Mouse (Mus musculus): ENCODE measurements around the gene Dhrs7b. TPM values are rescaled to one million over a fixed set of nuclear protein-coding genes. Genes with fewer than 3 reads are reported as not detected.
"Not testable (repeated sequence)": the region's sequence is repeated elsewhere in the genome, so short reads cannot be mapped to it uniquely, and the experiment has no call there.

Dhrs7b gene
- polyA plus RNA-seq, 1 experiment from 2014 or later = 32.3 TPM

DNA sequence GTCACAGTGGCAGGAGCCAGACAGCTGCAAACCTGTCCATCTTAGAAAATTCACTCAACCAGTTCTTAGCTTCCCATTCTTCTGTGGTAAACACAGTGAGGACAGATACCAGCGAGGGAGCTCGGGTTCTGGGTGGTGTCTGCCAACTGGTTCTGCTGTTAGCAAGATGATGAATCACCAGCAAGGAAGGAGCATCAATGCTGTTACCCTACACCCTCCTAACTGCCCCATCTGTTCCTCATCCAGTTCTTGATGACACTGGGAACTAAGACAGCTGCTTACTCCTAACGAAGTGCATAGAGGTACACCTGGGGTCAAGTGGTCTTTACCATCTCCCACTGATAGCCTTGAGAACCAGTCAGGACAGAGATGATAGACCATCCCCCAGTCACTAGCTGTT is 26.2 kb downstream of the Dhrs7b start:
- no peaks in the 10 kb centered on the region for H3K27me3 ChIP-seq
- WGBS = 85% methylated on average over 3 of the region's 3 CpGs
- ATAC-seq (replicated peaks) = no peak

DNA sequence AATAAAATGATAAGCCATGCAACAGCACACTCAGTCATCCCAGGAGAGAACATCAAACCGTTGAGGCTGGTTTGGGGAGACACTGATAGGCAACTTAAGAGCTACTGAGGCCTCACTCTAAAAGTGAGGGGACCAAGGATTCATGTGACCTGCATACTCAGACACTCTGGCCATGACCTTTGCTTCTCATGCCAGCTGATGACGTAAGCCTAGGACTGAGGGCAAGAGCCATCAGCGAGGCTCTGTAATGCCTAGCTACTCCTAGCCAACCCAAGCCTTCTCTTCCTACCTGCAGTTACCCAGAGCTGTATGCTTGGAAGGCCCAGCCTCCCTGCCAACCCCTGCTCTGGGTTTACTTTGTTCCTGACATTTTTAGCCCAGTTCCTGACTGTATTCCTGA is 31.6 kb downstream of the Dhrs7b start:
- Histone ChIP-seq H3K27ac (replicated peaks) (no peak overlapping the region), H3K9ac (replicated peaks) (no peak overlapping the region), H3K9me3 (no peaks in the 10 kb centered on the region), H3K27me3 (no peaks in the 10 kb centered on the region), H3K4me3 (no peak overlapping the region), H3K36me3 (peaks cover 49% of the 10 kb centered on the region), H3K4me1 (peaks cover 5% of the 10 kb centered on the region; the same call in 1 of the 2 replicates), H3K4me2 (replicated peaks) (no peak overlapping the region)
- 92% methylated on average over 3 of the region's 3 CpGs for WGBS
- no peak for ATAC-seq (replicated peaks)

More for the DNA sequence above, 26.2 kb downstream of the Dhrs7b start:
- Histone ChIP-seq H3K9me3 (no peaks in the 10 kb centered on the region), H3K27ac (replicated peaks) (no peak overlapping the region), H3K4me1 (no peaks in the 10 kb centered on the region), H3K36me3 (peaks cover 37% of the 10 kb centered on the region), H3K9ac (replicated peaks) (no peak overlapping the region), H3K4me2 (replicated peaks) (no peak overlapping the region), H3K4me3 (no peak overlapping the region)

DNA sequence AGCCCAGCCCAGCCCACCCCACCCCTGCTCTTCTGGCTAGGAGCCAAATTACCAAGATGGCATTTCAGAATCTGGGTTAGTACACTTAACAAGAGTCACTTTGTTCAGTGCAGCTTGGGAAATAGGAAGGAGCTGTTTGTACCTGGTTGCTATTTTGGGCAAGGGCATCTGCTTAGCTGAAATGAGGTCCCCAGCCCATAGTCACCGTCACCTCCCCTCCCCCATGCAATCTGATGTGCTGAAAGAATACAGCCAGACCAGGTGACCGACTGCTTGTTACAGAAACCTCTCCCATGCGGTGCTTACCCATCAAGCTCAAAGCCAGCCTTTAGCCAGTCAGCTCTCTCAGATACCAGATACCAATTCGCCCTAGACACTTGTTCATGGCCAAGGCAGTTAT is 32.8 kb downstream of the Dhrs7b start:
- Histone ChIP-seq H3K4me3 (no peak overlapping the region), H3K4me1 (peaks cover 5% of the 10 kb centered on the region; the same call in 1 of the 2 replicates), H3K27ac (replicated peaks) (no peak overlapping the region), H3K27me3 (no peaks in the 10 kb centered on the region), H3K36me3 (peaks cover 48% of the 10 kb centered on the region), H3K9ac (replicated peaks) (no peak overlapping the region), H3K9me3 (no peaks in the 10 kb centered on the region), H3K4me2 (replicated peaks) (no peak overlapping the region)
- WGBS = 77% methylated on average over 4 of the region's 4 CpGs
- ATAC-seq (replicated peaks) = no peak

DNA sequence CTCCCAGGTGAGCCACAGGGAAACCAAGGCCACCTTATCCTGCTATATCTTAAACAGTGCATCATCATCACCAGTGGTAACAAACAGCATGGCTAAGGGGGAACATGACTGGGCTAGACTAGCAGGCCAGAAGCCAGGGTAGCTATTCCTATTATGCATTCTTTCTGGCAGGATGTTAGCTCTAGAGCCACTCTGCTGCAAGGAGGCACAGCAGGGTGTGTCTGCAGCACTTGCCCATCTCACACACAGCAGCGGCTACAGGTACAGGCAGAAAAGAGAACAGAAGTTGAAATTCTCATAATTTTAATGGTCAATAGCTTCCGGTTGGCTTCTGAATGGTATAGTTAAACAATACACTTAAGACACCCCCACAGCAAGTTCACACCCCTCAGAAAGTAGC is 33.7 kb downstream of the Dhrs7b start:
- 92% methylated on average over 2 of the region's 2 CpGs for WGBS
- H3K9me3 ChIP-seq = no peaks in the 10 kb centered on the region
- no peak overlapping the region for H3K9ac ChIP-seq (replicated peaks)
- peaks cover 39% of the 10 kb centered on the region for H3K36me3 ChIP-seq
- ATAC-seq (replicated peaks) = no peak
- H3K4me3 ChIP-seq = no peak overlapping the region
- no peak overlapping the region for H3K4me2 ChIP-seq (replicated peaks)
- H3K27me3 ChIP-seq = no peaks in the 10 kb centered on the region
- H3K27ac ChIP-seq (replicated peaks) = no peak overlapping the region
- peaks cover 5% of the 10 kb centered on the region; the same call in 1 of the 2 replicates for H3K4me1 ChIP-seq

DNA sequence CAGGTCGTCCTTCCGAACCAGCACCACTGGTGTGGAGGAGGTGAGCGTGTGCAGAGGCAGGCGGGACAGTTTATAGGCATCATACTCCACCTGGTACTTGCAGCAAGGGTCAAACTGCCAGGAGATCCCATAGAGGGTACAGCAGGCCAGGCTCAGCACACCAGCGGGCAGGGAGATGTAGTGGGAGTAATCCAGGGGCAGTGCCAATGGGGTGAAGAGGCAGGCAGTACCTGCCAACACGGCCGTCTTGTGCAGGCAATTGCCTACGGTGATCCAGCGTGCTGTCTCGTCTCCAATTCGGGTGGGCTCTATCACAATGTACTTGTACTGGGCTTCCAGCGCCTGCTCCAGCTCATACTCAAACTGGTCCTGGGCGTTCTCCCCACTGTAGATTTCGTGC is 34.5 kb downstream of the Dhrs7b start:
- 89% methylated on average over 14 of the region's 14 CpGs for WGBS

DNA sequence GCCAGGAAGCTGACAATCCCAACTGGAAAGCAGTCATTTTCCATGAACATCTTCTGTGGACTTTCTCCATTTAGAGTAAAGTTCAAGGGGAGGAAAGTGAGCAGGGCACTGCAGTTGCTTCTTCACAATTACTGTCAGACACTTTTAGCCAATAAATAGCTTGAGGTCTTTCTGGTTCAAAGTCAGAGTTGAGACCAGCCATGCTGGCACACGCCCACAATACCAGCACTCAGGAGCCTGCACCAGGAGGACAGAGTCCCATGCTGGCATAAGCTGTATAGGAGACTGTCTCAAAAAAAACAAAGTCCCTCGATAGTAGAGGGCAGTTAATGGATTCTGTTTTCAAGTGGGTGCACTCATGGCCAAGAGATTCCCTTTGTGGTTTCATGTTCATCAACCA is 35.6 kb downstream of the Dhrs7b start:
- Histone ChIP-seq H3K27me3 (no peaks in the 10 kb centered on the region), H3K9ac (replicated peaks) (no peak overlapping the region), H3K36me3 (peaks cover 37% of the 10 kb centered on the region), H3K4me1 (peaks cover 5% of the 10 kb centered on the region; the same call in 1 of the 2 replicates), H3K9me3 (no peaks in the 10 kb centered on the region), H3K27ac (replicated peaks) (no peak overlapping the region), H3K4me3 (no peak overlapping the region), H3K4me2 (replicated peaks) (no peak overlapping the region)
- WGBS = 46% methylated on average over 2 of the region's 2 CpGs
- ATAC-seq (replicated peaks) = no peak

More for the DNA sequence above, 34.5 kb downstream of the Dhrs7b start:
- no peak overlapping the region for H3K9ac ChIP-seq (replicated peaks)
- H3K9me3 ChIP-seq = no peaks in the 10 kb centered on the region
- H3K4me3 ChIP-seq = no peak overlapping the region
- ATAC-seq (replicated peaks) = no peak
- H3K27ac ChIP-seq (replicated peaks) = no peak overlapping the region
- H3K4me1 ChIP-seq = peaks cover 5% of the 10 kb centered on the region; the same call in 1 of the 2 replicates
- peaks cover 37% of the 10 kb centered on the region for H3K36me3 ChIP-seq
- H3K27me3 ChIP-seq = no peaks in the 10 kb centered on the region
- H3K4me2 ChIP-seq (replicated peaks) = no peak overlapping the region

DNA sequence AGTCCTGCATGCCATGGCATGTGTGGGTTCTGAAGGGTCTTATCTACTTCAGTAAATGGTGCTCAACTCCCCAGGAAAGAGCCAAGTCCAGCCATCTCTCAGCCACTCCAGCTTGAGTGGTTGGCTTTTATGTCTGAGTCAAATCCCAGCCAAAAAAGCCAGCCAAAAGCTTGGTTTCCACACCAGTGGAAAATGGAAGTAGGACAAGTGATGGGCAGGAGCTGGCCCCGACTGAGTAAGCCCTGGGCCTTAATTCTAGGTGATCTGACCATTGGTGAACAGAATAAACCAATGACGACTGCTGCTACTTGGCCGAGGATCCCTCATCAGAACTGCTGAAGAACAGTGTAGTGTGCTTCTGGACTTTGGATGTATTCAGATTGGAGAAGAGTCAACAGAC is 37.0 kb downstream of the Dhrs7b start:
- Histone ChIP-seq H3K27ac (replicated peaks) (no peak overlapping the region), H3K9me3 (no peaks in the 10 kb centered on the region), H3K4me2 (replicated peaks) (no peak overlapping the region), H3K9ac (replicated peaks) (no peak overlapping the region), H3K27me3 (no peaks in the 10 kb centered on the region), H3K36me3 (peaks cover 27% of the 10 kb centered on the region), H3K4me1 (peaks cover 5% of the 10 kb centered on the region; the same call in 1 of the 2 replicates), H3K4me3 (no peak overlapping the region)
- WGBS = 91% methylated on average over 3 of the region's 3 CpGs
- no peak for ATAC-seq (replicated peaks)

DNA sequence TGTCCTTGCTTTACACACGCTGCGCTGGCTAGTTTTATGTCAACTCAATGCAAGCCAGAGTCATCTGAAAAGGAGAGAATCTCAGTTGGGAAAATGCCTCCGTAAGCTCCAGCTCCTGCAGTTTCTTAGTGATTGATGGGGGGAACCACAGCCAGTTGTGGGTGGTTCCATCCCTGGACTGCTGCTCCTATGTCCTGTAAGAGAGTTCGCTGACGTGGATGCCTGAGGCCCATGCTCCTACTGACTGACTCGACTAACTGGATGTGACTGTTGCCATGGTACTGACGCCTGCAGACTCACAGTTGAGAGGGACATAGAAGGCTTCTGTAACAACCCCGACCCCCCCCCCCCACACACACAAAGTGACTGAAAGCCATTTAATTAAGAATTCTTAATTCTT is 37.5 kb downstream of the Dhrs7b start:
- Histone ChIP-seq H3K9ac (replicated peaks) (no peak overlapping the region), H3K4me1 (peaks cover 5% of the 10 kb centered on the region; the same call in 1 of the 2 replicates), H3K27me3 (no peaks in the 10 kb centered on the region), H3K4me2 (replicated peaks) (no peak overlapping the region), H3K27ac (replicated peaks) (no peak overlapping the region), H3K4me3 (no peak overlapping the region), H3K36me3 (peaks cover 22% of the 10 kb centered on the region), H3K9me3 (no peaks in the 10 kb centered on the region)
- ATAC-seq (replicated peaks) = no peak
- WGBS = 69% methylated on average over 8 of the region's 8 CpGs

DNA sequence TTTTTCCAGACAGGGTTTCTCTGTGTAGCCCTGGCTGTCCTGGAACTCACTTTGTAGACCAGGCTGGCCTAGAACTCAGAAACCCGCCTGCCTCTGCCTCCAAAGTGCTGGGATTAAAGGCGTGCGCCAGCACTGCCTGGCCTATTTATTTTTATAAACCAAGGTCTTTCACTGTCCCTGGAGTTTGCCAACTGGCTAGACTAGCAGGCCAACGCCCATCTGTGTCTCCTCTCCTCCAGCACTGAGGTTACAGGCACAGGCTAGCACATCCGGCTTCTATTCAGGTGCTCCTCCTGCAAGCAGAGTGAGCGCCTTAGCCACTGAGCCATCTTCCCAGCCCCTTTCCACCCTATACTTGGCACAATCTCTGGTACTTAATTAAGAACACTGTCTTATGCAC is 39.0 kb downstream of the Dhrs7b start:
- not testable (repeated sequence) for H3K4me2 ChIP-seq (replicated peaks); ATAC-seq (replicated peaks); H3K4me1 ChIP-seq; H3K36me3 ChIP-seq; H3K4me3 ChIP-seq; H3K9ac ChIP-seq (replicated peaks); H3K9me3 ChIP-seq; H3K27ac ChIP-seq (replicated peaks); H3K27me3 ChIP-seq
- 99% methylated on average over 6 of the region's 6 CpGs for WGBS

DNA sequence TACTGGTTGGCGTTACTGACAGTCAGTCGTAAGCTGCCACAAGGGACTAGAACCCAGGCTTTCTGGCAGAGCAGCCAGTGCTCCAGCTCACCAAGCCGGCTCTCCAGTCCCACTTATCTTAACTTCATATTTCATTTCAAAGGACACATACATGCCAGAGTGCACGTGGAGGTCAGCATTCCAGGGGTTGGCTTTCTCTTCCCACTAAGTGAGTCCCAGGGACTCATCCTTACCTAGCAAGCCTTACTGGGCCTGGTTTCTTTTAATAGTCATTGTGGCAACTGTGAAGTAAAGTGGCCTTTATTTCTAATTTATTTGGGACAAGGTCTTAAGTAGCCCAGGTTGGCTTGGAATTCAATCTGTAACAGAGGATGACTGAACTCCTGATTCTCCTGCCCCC is 41.0 kb downstream of the Dhrs7b start:
- Histone ChIP-seq H3K4me1 (peaks cover 19% of the 10 kb centered on the region), H3K27ac (replicated peaks) (no peak overlapping the region), H3K27me3 (no peaks in the 10 kb centered on the region), H3K9ac (replicated peaks) (no peak overlapping the region), H3K4me2 (replicated peaks) (no peak overlapping the region), H3K9me3 (no peaks in the 10 kb centered on the region), H3K4me3 (no peak overlapping the region), H3K36me3 (no peaks in the 10 kb centered on the region)
- ATAC-seq (replicated peaks) = no peak
- 93% methylated on average over 4 of the region's 4 CpGs for WGBS

DNA sequence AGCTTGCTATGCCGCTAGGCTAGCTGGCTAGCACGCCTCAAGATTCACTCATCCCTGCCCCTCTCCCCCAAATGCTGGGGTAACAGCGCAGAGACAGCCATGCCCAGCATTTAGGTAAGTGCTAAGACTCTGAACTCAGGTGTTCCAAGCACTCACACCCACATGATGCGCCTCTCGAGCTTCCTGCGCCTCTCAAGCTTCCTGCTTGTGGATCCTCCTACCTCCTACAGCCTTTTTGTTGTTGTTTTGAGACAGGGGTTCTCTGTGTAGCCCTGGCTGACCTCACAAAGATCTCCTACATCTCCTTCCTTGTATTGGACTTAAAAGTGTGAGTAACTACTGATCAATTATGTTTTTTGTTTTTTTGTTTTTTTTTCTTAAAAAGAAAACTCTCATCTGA is 42.7 kb downstream of the Dhrs7b start:
- Histone ChIP-seq H3K4me1 (peaks cover 34% of the 10 kb centered on the region), H3K9me3 (no peaks in the 10 kb centered on the region), H3K36me3 (no peaks in the 10 kb centered on the region), H3K9ac (replicated peaks) (no peak overlapping the region), H3K27me3 (no peaks in the 10 kb centered on the region), H3K4me3 (no peak overlapping the region), H3K27ac (replicated peaks) (no peak overlapping the region), H3K4me2 (replicated peaks) (no peak overlapping the region)
- WGBS = 89% methylated on average over 6 of the region's 6 CpGs
- ATAC-seq (replicated peaks) = no peak

DNA sequence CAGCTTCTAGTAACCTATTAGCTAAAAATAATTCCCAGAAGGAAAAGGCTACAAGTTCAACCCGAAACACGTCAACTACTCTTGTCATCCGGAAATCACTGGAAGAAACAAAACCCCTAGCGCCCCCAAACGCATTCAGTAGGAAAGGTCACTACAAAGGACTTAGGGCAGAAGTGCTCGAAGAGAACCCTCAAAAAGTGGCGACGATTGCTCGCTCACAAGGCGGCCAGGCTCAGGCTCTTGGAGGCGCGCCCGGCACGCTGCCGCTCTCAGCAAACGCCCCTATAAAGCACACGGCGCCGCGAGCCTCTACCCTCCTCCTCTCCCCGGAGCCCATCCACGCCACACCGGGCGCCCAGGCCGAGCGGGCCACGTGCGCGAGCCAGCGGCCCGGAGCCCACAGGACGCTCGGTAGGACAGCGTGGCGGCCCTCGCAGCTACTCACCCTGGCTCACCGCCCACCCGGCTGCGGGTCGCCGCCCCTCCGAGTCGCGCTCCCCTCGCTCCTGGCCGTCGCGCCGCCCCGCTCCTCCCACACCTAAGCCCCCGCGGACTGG is 47.7 kb downstream of the Dhrs7b start:
- H3K27ac ChIP-seq (replicated peaks) = peak overlapping the region; percentile 91
- H3K9ac ChIP-seq (replicated peaks) = peak overlapping the region; percentile 87
- peaks cover 41% of the 10 kb centered on the region for H3K4me1 ChIP-seq
- no peaks in the 10 kb centered on the region for H3K36me3 ChIP-seq
- peak overlapping the region; percentile 67 for H3K4me3 ChIP-seq
- H3K9me3 ChIP-seq = no peaks in the 10 kb centered on the region
- H3K27me3 ChIP-seq = no peaks in the 10 kb centered on the region
- peak overlapping the region; percentile 65 for H3K4me2 ChIP-seq (replicated peaks)
- under 1% methylated on average over 51 of the region's 52 CpGs for WGBS
- ATAC-seq (replicated peaks) = peak; percentile 67

DNA sequence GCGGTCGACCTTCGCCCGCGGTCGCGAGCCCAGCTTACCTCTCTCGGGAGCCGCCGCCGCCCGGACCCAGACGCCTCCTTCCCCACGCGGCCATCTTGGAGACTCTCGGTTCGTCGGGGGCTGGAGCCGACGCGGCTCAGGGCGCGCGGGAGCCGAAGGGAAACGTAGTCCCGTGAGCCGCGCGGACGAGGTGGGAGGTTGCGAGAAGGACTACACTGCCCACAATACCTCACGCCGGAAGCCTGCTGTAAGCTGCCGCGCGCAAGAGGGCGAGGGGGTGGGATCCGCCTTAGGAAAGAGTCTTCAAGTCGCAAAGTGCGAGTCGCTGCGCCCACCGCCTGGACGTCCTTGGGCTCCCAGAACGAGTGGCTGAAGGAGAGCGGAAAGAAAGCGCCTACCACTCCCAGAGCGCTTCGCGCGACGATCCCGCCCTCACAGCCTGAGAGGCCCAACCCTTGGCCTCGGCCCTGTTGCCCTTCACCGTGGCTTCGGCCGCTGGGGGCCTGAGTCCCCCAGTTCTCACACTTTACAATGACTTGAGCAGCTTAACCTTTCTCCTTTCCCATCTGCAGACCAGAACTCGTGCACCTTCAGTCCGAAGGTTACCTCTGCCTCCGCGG is 48.4 kb downstream of the Dhrs7b start, which contains the start of gene Tmem11:
Gene Tmem11, minus strand, starts transcription at position 598 of the 620 bp plus-strand sequence.
- WGBS = under 1% methylated on average over 62 of the region's 62 CpGs

More for the DNA sequence above, 48.4 kb downstream of the Dhrs7b start, which contains the start of gene Tmem11:
- ATAC-seq (replicated peaks) = peak; percentile 100
- Histone ChIP-seq H3K4me2 (replicated peaks) (peak within 1 kb of the TSS; percentile 72), H3K9ac (replicated peaks) (peak within 1 kb of the TSS; percentile 87), H3K4me3 (peak within 1 kb of the TSS; percentile 67), H3K36me3 (no peaks in the 10 kb centered on the region), H3K27me3 (no peaks in the 10 kb centered on the region), H3K9me3 (no peaks in the 10 kb centered on the region), H3K27ac (replicated peaks) (peak within 1 kb of the TSS; percentile 91), H3K4me1 (peaks cover 41% of the 10 kb centered on the region)

All from forebrain, embryonic 15.5 days (tissue).